Mouse (Mus musculus) hindbrain, embryonic 15.5 days (tissue): ENCODE results near the gene Notch4. TPM values are rescaled to one million over a fixed set of nuclear protein-coding genes. Genes with fewer than 3 reads are reported as not detected.
A peak's percentile ranks its signal among the peaks of the same experiment; 100 is the strongest.

Experiments
- ATAC-seq: fragments of 200-750 bp; cut with Nextera tagmentation; 2 replicates; pipeline ENCODE4 v1.8.0; 2017; ENCODE audit warnings: low read depth, moderate number of reproducible peaks, moderate TSS enrichment; ENCODE audit not compliant: low FRiP score
- H3K27ac ChIP-seq: fragments of 300-500 bp; sonication (generic); replicated peaks from 2 replicates; pipeline ENCODE4 v1.5.1; 2015; ENCODE audit warnings: mild to moderate bottlenecking, inconsistent platforms
- H3K27me3 ChIP-seq: fragments of 300-500 bp; sonication (generic); 2 replicates; pipeline ENCODE4 v1.6.1; 2015; ENCODE audit warnings: control low read depth, inconsistent platforms
- H3K36me3 ChIP-seq: fragments of 300-500 bp; sonication (generic); 2 replicates; pipeline ENCODE4 v1.6.1; 2015; ENCODE audit warnings: control low read depth, inconsistent platforms
- H3K4me1 ChIP-seq: fragments of 300-500 bp; sonication (generic); replicated peaks from 2 replicates; pipeline ENCODE4 v1.6.1; 2015; ENCODE audit warnings: control low read depth, inconsistent platforms
- H3K4me2 ChIP-seq: fragments of 300-500 bp; sonication (generic); 2 replicates; pipeline ENCODE4 v1.6.1; 2015; ENCODE audit warnings: moderate library complexity, mild to moderate bottlenecking, inconsistent platforms
- H3K4me3 ChIP-seq: fragments of 300-500 bp; sonication (generic); 2 replicates; pipeline ENCODE4 v1.5.1; 2015; ENCODE audit warnings: mild to moderate bottlenecking, inconsistent platforms
- H3K9ac ChIP-seq: fragments of 300-500 bp; sonication (generic); 2 replicates; pipeline ENCODE4 v1.6.1; 2015; ENCODE audit warnings: inconsistent platforms
- H3K9me3 ChIP-seq: fragments of 300-500 bp; sonication (generic); 2 replicates; pipeline ENCODE4 v1.6.1; 2016; ENCODE audit warnings: control low read depth, inconsistent platforms
- WGBS: fragments of 180-500 bp; shearing (Covaris S2); methylation state at CpG from one replicate; pipeline ENCODE4 v1.1.7; 2015; 5-methylcytosine and 5-hydroxymethylcytosine counted together
- polyA plus RNA-seq: library from polyadenylated mRNA; unstranded; fragments of >200 nt; fragmentation: Nextera tagmentation; extraction: Ambion mirVana; gene quantifications from 2 replicates; pipeline ENCODE4 v1.2.1, GENCODE M21; 2015

The Notch4 gene
- polyA plus RNA-seq, 1 experiment from 2014 or later: 7.8 TPM

- H3K9ac ChIP-seq: no peak overlapping the region
- ATAC-seq: no peak
- H3K4me1 ChIP-seq: no peaks in the 10 kb centered on the region
- H3K27me3 ChIP-seq: no peaks in the 10 kb centered on the region
- no peak overlapping the region for H3K4me2 ChIP-seq
- H3K36me3 ChIP-seq: peaks cover 22% of the 10 kb centered on the region
- no peaks in the 10 kb centered on the region for H3K9me3 ChIP-seq
- no peak overlapping the region for H3K27ac ChIP-seq
- H3K4me3 ChIP-seq: no peak overlapping the region
- WGBS: 11% methylated on average over 6 of the region's 6 CpGs
Measured at GRCm38 (mm10) chr17:34618999-34619398, 54.9 kb downstream of the Notch4 start.

GRCm38 (mm10) chr17:34621006-34621405 is 56.9 kb downstream of the Notch4 start:
- Histone ChIP-seq H3K4me3 (no peak overlapping the region), H3K36me3 (peaks cover 21% of the 10 kb centered on the region), H3K9me3 (no peaks in the 10 kb centered on the region), H3K4me1 (peaks cover 8% of the 10 kb centered on the region), H3K27ac (no peak overlapping the region), H3K9ac (no peak overlapping the region), H3K27me3 (no peaks in the 10 kb centered on the region), H3K4me2 (no peak overlapping the region)
- no peak for ATAC-seq
- 90% methylated on average over 8 of the region's 8 CpGs for WGBS

- no peak overlapping the region for H3K4me3 ChIP-seq
- H3K9ac ChIP-seq: no peak overlapping the region
- H3K27me3 ChIP-seq: no peaks in the 10 kb centered on the region
- no peak overlapping the region for H3K4me2 ChIP-seq
- ATAC-seq: no peak
- 83% methylated on average over 9 of the region's 9 CpGs for WGBS
- peaks cover 23% of the 10 kb centered on the region for H3K4me1 ChIP-seq
- H3K27ac ChIP-seq: no peak overlapping the region
- peaks cover 21% of the 10 kb centered on the region for H3K36me3 ChIP-seq
- no peaks in the 10 kb centered on the region for H3K9me3 ChIP-seq
Measured at GRCm38 (mm10) chr17:34623161-34623560, 59.1 kb downstream of the Notch4 start.

- Histone ChIP-seq H3K4me2 (no peak overlapping the region), H3K36me3 (peaks cover 21% of the 10 kb centered on the region), H3K27ac (no peak overlapping the region), H3K9ac (no peak overlapping the region), H3K27me3 (no peaks in the 10 kb centered on the region), H3K9me3 (no peaks in the 10 kb centered on the region), H3K4me3 (no peak overlapping the region), H3K4me1 (peaks cover 41% of the 10 kb centered on the region)
- no peak for ATAC-seq
- 93% methylated on average over 3 of the region's 3 CpGs for WGBS
Measured at GRCm38 (mm10) chr17:34624981-34625380, 60.9 kb downstream of the Notch4 start.

GRCm38 (mm10) chr17:34626062-34626772 is 62.1 kb downstream of the Notch4 start:
- Histone ChIP-seq H3K36me3 (peaks cover 21% of the 10 kb centered on the region), H3K27me3 (0 out of 2 replicates have a peak, but pooled peaks cover under 1% of the 10 kb centered on the region), H3K4me2 (peak overlapping the region; percentile 96), H3K9me3 (no peaks in the 10 kb centered on the region), H3K4me1 (peaks cover 53% of the 10 kb centered on the region), H3K9ac (peak overlapping the region; percentile 70), H3K27ac (peak overlapping the region; percentile 94), H3K4me3 (peak overlapping the region; percentile 85)
- WGBS: 50% methylated on average over 16 of the region's 16 CpGs
- ATAC-seq: no peak

- peak overlapping the region; percentile 70 for H3K9ac ChIP-seq
- H3K27me3 ChIP-seq: peaks cover 5% of the 10 kb centered on the region
- H3K27ac ChIP-seq: peak overlapping the region; percentile 94
- H3K36me3 ChIP-seq: peaks cover 17% of the 10 kb centered on the region
- whole genome bisulfite sequencing: under 1% methylated on average over 18 of the region's 18 CpGs
- H3K9me3 ChIP-seq: no peaks in the 10 kb centered on the region
- peak overlapping the region; percentile 85 for H3K4me3 ChIP-seq
- H3K4me1 ChIP-seq: peaks cover 58% of the 10 kb centered on the region
- ATAC-seq: peak; percentile 24
- peak overlapping the region; percentile 96 for H3K4me2 ChIP-seq
Measured at GRCm38 (mm10) chr17:34626773-34627092, 62.7 kb downstream of the Notch4 start.

- Histone ChIP-seq H3K4me2 (peak overlapping the region; percentile 96), H3K9ac (peak overlapping the region; percentile 70), H3K4me1 (peaks cover 64% of the 10 kb centered on the region), H3K4me3 (peak overlapping the region; percentile 85), H3K9me3 (no peaks in the 10 kb centered on the region), H3K27me3 (peaks cover 7% of the 10 kb centered on the region), H3K27ac (peak overlapping the region; percentile 94), H3K36me3 (peaks cover 13% of the 10 kb centered on the region; the same call in 1 of the 2 replicates)
- peak; percentile 81 for ATAC-seq
- under 1% methylated on average over 42 of the region's 45 CpGs for WGBS
Measured at GRCm38 (mm10) chr17:34627093-34627942, 63.2 kb downstream of the Notch4 start.

GRCm38 (mm10) chr17:34627943-34628643 is 64.0 kb downstream of the Notch4 start, which contains the start of gene Ppt2:
Ppt2 (minus strand) TSS chr17:34628510.
- Histone ChIP-seq H3K4me3 (peak within 1 kb of the TSS; percentile 85), H3K36me3 (peaks cover 6% of the 10 kb centered on the region; the same call in 1 of the 2 replicates), H3K27ac (peak within 1 kb of the TSS; percentile 94), H3K9ac (peak within 1 kb of the TSS; percentile 70), H3K9me3 (no peaks in the 10 kb centered on the region), H3K4me2 (peak within 1 kb of the TSS; percentile 96), H3K27me3 (peaks cover 7% of the 10 kb centered on the region), H3K4me1 (peaks cover 67% of the 10 kb centered on the region)
- no peak for ATAC-seq
- WGBS: 5% methylated on average over 29 of the region's 29 CpGs

- peaks cover 12% of the 10 kb centered on the region for H3K27me3 ChIP-seq
- peak overlapping the region; percentile 70; the same call in 1 of the 2 replicates for H3K9ac ChIP-seq
- 24% methylated on average over 5 of the region's 5 CpGs for WGBS
- no peaks in the 10 kb centered on the region for H3K9me3 ChIP-seq
- peak overlapping the region; percentile 96 for H3K4me2 ChIP-seq
- peaks cover 67% of the 10 kb centered on the region for H3K4me1 ChIP-seq
- H3K27ac ChIP-seq: peak overlapping the region; percentile 94
- peak overlapping the region; percentile 85 for H3K4me3 ChIP-seq
- no peak for ATAC-seq
- H3K36me3 ChIP-seq: 0 out of 2 replicates have a peak, but pooled peaks cover 6% of the 10 kb centered on the region
Measured at GRCm38 (mm10) chr17:34628644-34628967, 64.5 kb downstream of the Notch4 start.

- Histone ChIP-seq H3K9ac (peak within 1 kb of the TSS; percentile 70), H3K9me3 (no peaks in the 10 kb centered on the region), H3K36me3 (0 out of 2 replicates have a peak, but pooled peaks cover 4% of the 10 kb centered on the region), H3K27me3 (peaks cover 13% of the 10 kb centered on the region), H3K4me3 (peak within 1 kb of the TSS; percentile 85), H3K4me1 (peaks cover 67% of the 10 kb centered on the region), H3K27ac (peak within 1 kb of the TSS; percentile 94), H3K4me2 (peak within 1 kb of the TSS; percentile 96)
- WGBS: 1% methylated on average over 16 of the region's 16 CpGs
- ATAC-seq: peak; percentile 29; the same call in 1 of the 2 replicates
Measured at GRCm38 (mm10) chr17:34629221-34629751, 65.2 kb downstream of the Notch4 start, which contains the start of gene Prrt1. Prrt1 (plus strand) TSS chr17:34629533.

- ATAC-seq: no peak
- Histone ChIP-seq H3K9ac (peak overlapping the region; percentile 50), H3K36me3 (0 out of 2 replicates have a peak, but pooled peaks cover 4% of the 10 kb centered on the region), H3K9me3 (no peaks in the 10 kb centered on the region), H3K4me3 (peak overlapping the region; percentile 85), H3K27ac (peak overlapping the region; percentile 94; the same call in 1 of the 2 replicates), H3K27me3 (peaks cover 13% of the 10 kb centered on the region), H3K4me1 (peaks cover 67% of the 10 kb centered on the region), H3K4me2 (peak overlapping the region; percentile 96)
- 13% methylated on average over 12 of the region's 12 CpGs for WGBS
Measured at GRCm38 (mm10) chr17:34629796-34630603, 65.9 kb downstream of the Notch4 start.
